Mouse (Mus musculus) kidney, adult 2 months (tissue): ENCODE results near the gene Olfr464.

Source experiments
- CTCF ChIP-seq: fragments of 200-500 bp; conservative IDR thresholded peaks from 2 replicates; pipeline ENCODE4 v1.5.1; 2011; ENCODE audit warnings: low read depth, mild to moderate bottlenecking, control low read depth, low read length, moderate library complexity, mixed read lengths; ENCODE audit not compliant: insufficient read depth, insufficient read length
- POLR2A ChIP-seq: fragments of 200-500 bp; IDR thresholded peaks from one replicate; pipeline ENCODE4 v1.6.1; 2011; ENCODE audit warnings: low read depth, low read length, control low read depth

DNA sequence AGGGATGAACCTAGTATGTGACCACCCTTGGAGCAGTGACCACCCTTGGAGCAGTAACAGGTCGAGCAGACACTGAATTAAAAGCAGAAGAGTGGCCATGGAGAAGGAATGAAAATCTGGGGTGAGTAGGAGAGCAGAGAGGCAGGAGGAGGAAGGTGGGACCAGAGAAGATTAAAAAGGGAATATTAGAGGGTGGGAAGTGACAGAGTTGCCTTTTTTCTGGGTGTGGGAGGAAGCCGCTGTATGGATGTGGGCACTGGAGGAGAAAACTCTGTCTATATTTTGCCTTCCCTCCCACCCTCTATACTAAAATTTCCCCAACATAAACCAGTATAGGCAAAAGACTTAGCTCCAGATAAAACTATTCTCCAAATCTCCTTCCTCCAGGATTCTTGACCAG, 466 bp downstream of the Olfr464 start:
- TF ChIP-seq POLR2A (no peak), CTCF (no peak)
